Mouse (Mus musculus): Measurements from ENCODE around the gene Gpr179. TPM values are rescaled to one million over a fixed set of nuclear protein-coding genes. Genes with fewer than 3 reads are reported as not detected.
"Not testable (repeated sequence)": the region's sequence is repeated elsewhere in the genome, so short reads cannot be mapped to it uniquely, and the experiment has no call there.

Gpr179 gene
- polyA plus RNA-seq, 1 experiment from 2014 or later = 0.06 TPM

GRCm38 (mm10) chr11:97336751-97337345 is 15.0 kb downstream of the Gpr179 start:
- H3K9ac ChIP-seq = no peak overlapping the region
- 58% methylated on average over 14 of the region's 14 CpGs for WGBS
- no peak overlapping the region for H3K27ac ChIP-seq (ENCODE audit: poor library complexity, severe bottlenecking)
- peaks cover 51% of the 10 kb centered on the region for H3K27me3 ChIP-seq (replicated peaks)
- H3K36me3 ChIP-seq = no peaks in the 10 kb centered on the region
- H3K9me3 ChIP-seq (replicated peaks) = no peaks in the 10 kb centered on the region
- no peak overlapping the region for H3K4me2 ChIP-seq
- peaks cover 21% of the 10 kb centered on the region for H3K4me1 ChIP-seq (replicated peaks)
- no peak for ATAC-seq (ENCODE audit: insufficient number of reproducible peaks, low FRiP score)
- H3K4me3 ChIP-seq = no peak overlapping the region

- Histone ChIP-seq H3K4me2 (no peak overlapping the region), H3K27me3 (replicated peaks) (peaks cover 47% of the 10 kb centered on the region), H3K9ac (no peak overlapping the region), H3K4me1 (replicated peaks) (peaks cover 21% of the 10 kb centered on the region), H3K4me3 (no peak overlapping the region), H3K27ac (ENCODE audit: poor library complexity, severe bottlenecking) (no peak overlapping the region), H3K36me3 (no peaks in the 10 kb centered on the region), H3K9me3 (replicated peaks) (no peaks in the 10 kb centered on the region)
- WGBS = 47% methylated on average over 6 of the region's 6 CpGs
- ATAC-seq (ENCODE audit: insufficient number of reproducible peaks, low FRiP score) = no peak
Observed at GRCm38 (mm10) chr11:97336238-97336637, 15.6 kb downstream of the Gpr179 start.

GRCm38 (mm10) chr11:97334400-97334799 is 17.5 kb downstream of the Gpr179 start:
- H3K9ac ChIP-seq = no peak overlapping the region
- peaks cover 42% of the 10 kb centered on the region for H3K27me3 ChIP-seq (replicated peaks)
- no peaks in the 10 kb centered on the region for H3K9me3 ChIP-seq (replicated peaks)
- ATAC-seq (ENCODE audit: insufficient number of reproducible peaks, low FRiP score) = no peak
- peaks cover 21% of the 10 kb centered on the region for H3K4me1 ChIP-seq (replicated peaks)
- no peak overlapping the region for H3K4me2 ChIP-seq
- no peak overlapping the region for H3K4me3 ChIP-seq
- H3K36me3 ChIP-seq = peaks cover 8% of the 10 kb centered on the region
- no peak overlapping the region for H3K27ac ChIP-seq (ENCODE audit: poor library complexity, severe bottlenecking)
- 77% methylated on average over 9 of the region's 9 CpGs for WGBS

GRCm38 (mm10) chr11:97333896-97334295 is 18.0 kb downstream of the Gpr179 start:
- H3K9ac ChIP-seq = no peak overlapping the region
- H3K4me2 ChIP-seq = no peak overlapping the region
- H3K4me3 ChIP-seq = no peak overlapping the region
- H3K36me3 ChIP-seq = peaks cover 13% of the 10 kb centered on the region
- H3K4me1 ChIP-seq (replicated peaks) = peaks cover 18% of the 10 kb centered on the region
- H3K27ac ChIP-seq (ENCODE audit: poor library complexity, severe bottlenecking) = no peak overlapping the region
- WGBS = 49% methylated on average over 1 of the region's 1 CpGs
- H3K27me3 ChIP-seq (replicated peaks) = peaks cover 42% of the 10 kb centered on the region
- no peak for ATAC-seq (ENCODE audit: insufficient number of reproducible peaks, low FRiP score)
- H3K9me3 ChIP-seq (replicated peaks) = no peaks in the 10 kb centered on the region

- Histone ChIP-seq H3K9ac (no peak overlapping the region), H3K27me3 (replicated peaks) (peaks cover 35% of the 10 kb centered on the region), H3K4me3 (no peak overlapping the region), H3K27ac (ENCODE audit: poor library complexity, severe bottlenecking) (no peak overlapping the region), H3K9me3 (replicated peaks) (no peaks in the 10 kb centered on the region), H3K36me3 (peaks cover 22% of the 10 kb centered on the region), H3K4me1 (replicated peaks) (peaks cover 10% of the 10 kb centered on the region), H3K4me2 (no peak overlapping the region)
- WGBS = 56% methylated on average over 9 of the region's 9 CpGs
- no peak for ATAC-seq (ENCODE audit: insufficient number of reproducible peaks, low FRiP score)
Observed at GRCm38 (mm10) chr11:97333044-97333443, 18.8 kb downstream of the Gpr179 start.

GRCm38 (mm10) chr11:97331231-97332190 is 20.4 kb downstream of the Gpr179 start:
- H3K4me3 ChIP-seq = no peak overlapping the region
- peaks cover 5% of the 10 kb centered on the region; the same call in 1 of the 2 replicates for H3K4me1 ChIP-seq (replicated peaks)
- no peaks in the 10 kb centered on the region for H3K9me3 ChIP-seq (replicated peaks)
- peaks cover 35% of the 10 kb centered on the region for H3K36me3 ChIP-seq
- peaks cover 19% of the 10 kb centered on the region for H3K27me3 ChIP-seq (replicated peaks)
- ATAC-seq (ENCODE audit: insufficient number of reproducible peaks, low FRiP score) = no peak
- no peak overlapping the region for H3K27ac ChIP-seq (ENCODE audit: poor library complexity, severe bottlenecking)
- WGBS = 87% methylated on average over 12 of the region's 12 CpGs
- no peak overlapping the region for H3K9ac ChIP-seq
- no peak overlapping the region for H3K4me2 ChIP-seq

GRCm38 (mm10) chr11:97330315-97330714 is 21.6 kb downstream of the Gpr179 start:
- peaks cover 47% of the 10 kb centered on the region for H3K36me3 ChIP-seq
- ATAC-seq (ENCODE audit: insufficient number of reproducible peaks, low FRiP score) = no peak
- H3K27me3 ChIP-seq (replicated peaks) = peaks cover 7% of the 10 kb centered on the region
- H3K9ac ChIP-seq = no peak overlapping the region
- H3K4me1 ChIP-seq (replicated peaks) = no peaks in the 10 kb centered on the region
- no peak overlapping the region for H3K4me3 ChIP-seq
- WGBS = 100% methylated on average over 1 of the region's 1 CpGs
- no peak overlapping the region for H3K27ac ChIP-seq (ENCODE audit: poor library complexity, severe bottlenecking)
- no peak overlapping the region for H3K4me2 ChIP-seq
- no peaks in the 10 kb centered on the region for H3K9me3 ChIP-seq (replicated peaks)

- no peak overlapping the region for H3K4me3 ChIP-seq
- H3K9me3 ChIP-seq (replicated peaks) = no peaks in the 10 kb centered on the region
- no peak overlapping the region for H3K4me2 ChIP-seq
- no peak overlapping the region for H3K27ac ChIP-seq (ENCODE audit: poor library complexity, severe bottlenecking)
- no peaks in the 10 kb centered on the region for H3K27me3 ChIP-seq (replicated peaks)
- whole genome bisulfite sequencing = 24% methylated on average over 9 of the region's 9 CpGs
- H3K36me3 ChIP-seq = peaks cover 65% of the 10 kb centered on the region
- no peak for ATAC-seq (ENCODE audit: insufficient number of reproducible peaks, low FRiP score)
- H3K9ac ChIP-seq = no peak overlapping the region
- no peaks in the 10 kb centered on the region for H3K4me1 ChIP-seq (replicated peaks)
Observed at GRCm38 (mm10) chr11:97328148-97328547, 23.7 kb downstream of the Gpr179 start.

- H3K9ac ChIP-seq = no peak overlapping the region
Observed at GRCm38 (mm10) chr11:97325224-97325623, 26.7 kb downstream of the Gpr179 start.

GRCm38 (mm10) chr11:97321894-97322600 is 29.8 kb downstream of the Gpr179 start:
- 81% methylated on average over 8 of the region's 8 CpGs for WGBS

More at GRCm38 (mm10) chr11:97325224-97325623, 26.7 kb downstream of the Gpr179 start:
- no peak overlapping the region for H3K4me3 ChIP-seq
- no peak for ATAC-seq (ENCODE audit: insufficient number of reproducible peaks, low FRiP score)
- H3K27me3 ChIP-seq (replicated peaks) = no peaks in the 10 kb centered on the region
- H3K4me1 ChIP-seq (replicated peaks) = no peaks in the 10 kb centered on the region
- H3K36me3 ChIP-seq = peaks cover 82% of the 10 kb centered on the region
- H3K4me2 ChIP-seq = no peak overlapping the region
- WGBS = 72% methylated on average over 1 of the region's 1 CpGs
- H3K27ac ChIP-seq (ENCODE audit: poor library complexity, severe bottlenecking) = no peak overlapping the region
- no peaks in the 10 kb centered on the region for H3K9me3 ChIP-seq (replicated peaks)

GRCm38 (mm10) chr11:97321197-97321596 is 30.7 kb downstream of the Gpr179 start:
- H3K9me3 ChIP-seq (replicated peaks) = no peaks in the 10 kb centered on the region
- H3K27ac ChIP-seq (ENCODE audit: poor library complexity, severe bottlenecking) = no peak overlapping the region
- H3K36me3 ChIP-seq = peaks cover 51% of the 10 kb centered on the region
- no peak overlapping the region for H3K4me2 ChIP-seq
- H3K4me3 ChIP-seq = no peak overlapping the region
- ATAC-seq (ENCODE audit: insufficient number of reproducible peaks, low FRiP score) = no peak
- WGBS = 98% methylated on average over 8 of the region's 8 CpGs
- H3K27me3 ChIP-seq (replicated peaks) = no peaks in the 10 kb centered on the region
- H3K4me1 ChIP-seq (replicated peaks) = no peaks in the 10 kb centered on the region
- no peak overlapping the region for H3K9ac ChIP-seq

More at GRCm38 (mm10) chr11:97321894-97322600, 29.8 kb downstream of the Gpr179 start:
- H3K9me3 ChIP-seq (replicated peaks); H3K4me1 ChIP-seq (replicated peaks); ATAC-seq (ENCODE audit: insufficient number of reproducible peaks, low FRiP score); H3K27ac ChIP-seq (ENCODE audit: poor library complexity, severe bottlenecking); H3K9ac ChIP-seq; H3K4me2 ChIP-seq; H3K4me3 ChIP-seq; H3K27me3 ChIP-seq (replicated peaks): not testable (repeated sequence)
- peaks cover 59% of the 10 kb centered on the region for H3K36me3 ChIP-seq

Measured in heart, embryonic 12.5 days (tissue).